Mouse (Mus musculus): ENCODE results near the gene Gm10799. TPM values are rescaled to one million over a fixed set of nuclear protein-coding genes. Genes with fewer than 3 reads are reported as not detected.
"Not testable (repeated sequence)": the region's sequence is repeated elsewhere in the genome, so short reads cannot be mapped to it uniquely, and the experiment has no call there.

Gm10799 gene
- not detected in 2 replicates for polyA plus RNA-seq (2014; fragmentation: Nextera tagmentation; extraction: Ambion mirVana)

GRCm38 (mm10) chr2:104068450-104068849 is at the start of gene Gm10799:
Gene Gm10799, minus strand, starts transcription at chr2:104068550.
- not testable (repeated sequence) for H3K9me3 ChIP-seq (ENCODE audit: control insufficient read depth, low read length); H3K27ac ChIP-seq (ENCODE audit: low read depth, low read length); H3K4me2 ChIP-seq (ENCODE audit: low read depth, low read length); ATAC-seq (ENCODE audit: low read depth); H3K9ac ChIP-seq (replicated peaks; ENCODE audit: low read depth, low read length); H3K4me3 ChIP-seq (ENCODE audit: low read depth, low read length); H3K36me3 ChIP-seq (ENCODE audit: control insufficient read depth, insufficient read depth, low read length); H3K27me3 ChIP-seq (ENCODE audit: control insufficient read depth, insufficient read depth, low read length); H3K4me1 ChIP-seq (ENCODE audit: control insufficient read depth, insufficient read depth, low read length)
- WGBS = 78% methylated on average over 7 of the region's 7 CpGs

- not testable (repeated sequence) for H3K9me3 ChIP-seq (ENCODE audit: control insufficient read depth, low read length); ATAC-seq (ENCODE audit: low read depth); H3K4me1 ChIP-seq (ENCODE audit: control insufficient read depth, insufficient read depth, low read length); H3K27me3 ChIP-seq (ENCODE audit: control insufficient read depth, insufficient read depth, low read length); H3K4me2 ChIP-seq (ENCODE audit: low read depth, low read length); H3K9ac ChIP-seq (replicated peaks; ENCODE audit: low read depth, low read length); H3K4me3 ChIP-seq (ENCODE audit: low read depth, low read length); H3K27ac ChIP-seq (ENCODE audit: low read depth, low read length); H3K36me3 ChIP-seq (ENCODE audit: control insufficient read depth, insufficient read depth, low read length)
Measured at GRCm38 (mm10) chr2:104117173-104117572, 48.8 kb upstream of the Gm10799 start.

GRCm38 (mm10) chr2:104114898-104115297 is 46.5 kb upstream of the Gm10799 start:
- H3K4me3 ChIP-seq (ENCODE audit: low read depth, low read length) = no peak overlapping the region
- no peak for ATAC-seq (ENCODE audit: low read depth)
- no peaks in the 10 kb centered on the region for H3K36me3 ChIP-seq (ENCODE audit: control insufficient read depth, insufficient read depth, low read length)
- no peak overlapping the region for H3K27ac ChIP-seq (ENCODE audit: low read depth, low read length)
- H3K9me3 ChIP-seq (ENCODE audit: control insufficient read depth, low read length) = no peaks in the 10 kb centered on the region
- 88% methylated on average over 3 of the region's 3 CpGs for WGBS
- H3K4me1 ChIP-seq (ENCODE audit: control insufficient read depth, insufficient read depth, low read length) = no peaks in the 10 kb centered on the region
- no peaks in the 10 kb centered on the region for H3K27me3 ChIP-seq (ENCODE audit: control insufficient read depth, insufficient read depth, low read length)
- no peak overlapping the region for H3K4me2 ChIP-seq (ENCODE audit: low read depth, low read length)
- H3K9ac ChIP-seq (replicated peaks; ENCODE audit: low read depth, low read length) = no peak overlapping the region

GRCm38 (mm10) chr2:104113563-104113962 is 45.2 kb upstream of the Gm10799 start:
- not testable (repeated sequence) for H3K9me3 ChIP-seq (ENCODE audit: control insufficient read depth, low read length); H3K27ac ChIP-seq (ENCODE audit: low read depth, low read length); H3K4me3 ChIP-seq (ENCODE audit: low read depth, low read length); ATAC-seq (ENCODE audit: low read depth); H3K4me2 ChIP-seq (ENCODE audit: low read depth, low read length); H3K4me1 ChIP-seq (ENCODE audit: control insufficient read depth, insufficient read depth, low read length); H3K36me3 ChIP-seq (ENCODE audit: control insufficient read depth, insufficient read depth, low read length); H3K9ac ChIP-seq (replicated peaks; ENCODE audit: low read depth, low read length); H3K27me3 ChIP-seq (ENCODE audit: control insufficient read depth, insufficient read depth, low read length)

- WGBS = no CpG with 5 or more reads among the region's 1 CpGs
- H3K27me3 ChIP-seq (ENCODE audit: control insufficient read depth, insufficient read depth, low read length); H3K4me2 ChIP-seq (ENCODE audit: low read depth, low read length); H3K9me3 ChIP-seq (ENCODE audit: control insufficient read depth, low read length); H3K4me3 ChIP-seq (ENCODE audit: low read depth, low read length); ATAC-seq (ENCODE audit: low read depth); H3K27ac ChIP-seq (ENCODE audit: low read depth, low read length); H3K36me3 ChIP-seq (ENCODE audit: control insufficient read depth, insufficient read depth, low read length); H3K4me1 ChIP-seq (ENCODE audit: control insufficient read depth, insufficient read depth, low read length); H3K9ac ChIP-seq (replicated peaks; ENCODE audit: low read depth, low read length): not testable (repeated sequence)
Measured at GRCm38 (mm10) chr2:104111170-104111797, 42.9 kb upstream of the Gm10799 start.

GRCm38 (mm10) chr2:104110031-104110430 is 41.7 kb upstream of the Gm10799 start:
- no peaks in the 10 kb centered on the region for H3K36me3 ChIP-seq (ENCODE audit: control insufficient read depth, insufficient read depth, low read length)
- H3K27me3 ChIP-seq (ENCODE audit: control insufficient read depth, insufficient read depth, low read length) = no peaks in the 10 kb centered on the region
- H3K4me2 ChIP-seq (ENCODE audit: low read depth, low read length) = no peak overlapping the region
- H3K27ac ChIP-seq (ENCODE audit: low read depth, low read length) = no peak overlapping the region
- H3K9ac ChIP-seq (replicated peaks; ENCODE audit: low read depth, low read length) = no peak overlapping the region
- ATAC-seq (ENCODE audit: low read depth) = no peak
- H3K9me3 ChIP-seq (ENCODE audit: control insufficient read depth, low read length) = no peaks in the 10 kb centered on the region
- H3K4me1 ChIP-seq (ENCODE audit: control insufficient read depth, insufficient read depth, low read length) = no peaks in the 10 kb centered on the region
- 92% methylated on average over 4 of the region's 4 CpGs for WGBS
- H3K4me3 ChIP-seq (ENCODE audit: low read depth, low read length) = no peak overlapping the region

GRCm38 (mm10) chr2:104109528-104109927 is 41.2 kb upstream of the Gm10799 start:
- H3K4me3 ChIP-seq (ENCODE audit: low read depth, low read length) = no peak overlapping the region
- H3K9ac ChIP-seq (replicated peaks; ENCODE audit: low read depth, low read length) = no peak overlapping the region
- H3K9me3 ChIP-seq (ENCODE audit: control insufficient read depth, low read length) = no peaks in the 10 kb centered on the region
- 83% methylated on average over 2 of the region's 2 CpGs for WGBS
- H3K27me3 ChIP-seq (ENCODE audit: control insufficient read depth, insufficient read depth, low read length) = no peaks in the 10 kb centered on the region
- no peaks in the 10 kb centered on the region for H3K36me3 ChIP-seq (ENCODE audit: control insufficient read depth, insufficient read depth, low read length)
- no peaks in the 10 kb centered on the region for H3K4me1 ChIP-seq (ENCODE audit: control insufficient read depth, insufficient read depth, low read length)
- H3K27ac ChIP-seq (ENCODE audit: low read depth, low read length) = no peak overlapping the region
- no peak overlapping the region for H3K4me2 ChIP-seq (ENCODE audit: low read depth, low read length)
- ATAC-seq (ENCODE audit: low read depth) = no peak

GRCm38 (mm10) chr2:104109021-104109420 is 40.7 kb upstream of the Gm10799 start:
- H3K4me2 ChIP-seq (ENCODE audit: low read depth, low read length); H3K27me3 ChIP-seq (ENCODE audit: control insufficient read depth, insufficient read depth, low read length); ATAC-seq (ENCODE audit: low read depth); H3K9ac ChIP-seq (replicated peaks; ENCODE audit: low read depth, low read length); H3K36me3 ChIP-seq (ENCODE audit: control insufficient read depth, insufficient read depth, low read length); H3K9me3 ChIP-seq (ENCODE audit: control insufficient read depth, low read length); H3K4me3 ChIP-seq (ENCODE audit: low read depth, low read length); H3K4me1 ChIP-seq (ENCODE audit: control insufficient read depth, insufficient read depth, low read length); H3K27ac ChIP-seq (ENCODE audit: low read depth, low read length): not testable (repeated sequence)
- WGBS = 94% methylated on average over 2 of the region's 2 CpGs

GRCm38 (mm10) chr2:104104800-104105199 is 36.5 kb upstream of the Gm10799 start:
- WGBS = 89% methylated on average over 6 of the region's 6 CpGs
- no peak overlapping the region for H3K9ac ChIP-seq (replicated peaks; ENCODE audit: low read depth, low read length)
- no peaks in the 10 kb centered on the region for H3K27me3 ChIP-seq (ENCODE audit: control insufficient read depth, insufficient read depth, low read length)

More at GRCm38 (mm10) chr2:104104800-104105199, 36.5 kb upstream of the Gm10799 start:
- ATAC-seq (ENCODE audit: low read depth) = no peak
- no peak overlapping the region for H3K4me3 ChIP-seq (ENCODE audit: low read depth, low read length)
- H3K36me3 ChIP-seq (ENCODE audit: control insufficient read depth, insufficient read depth, low read length) = no peaks in the 10 kb centered on the region
- H3K9me3 ChIP-seq (ENCODE audit: control insufficient read depth, low read length) = no peaks in the 10 kb centered on the region
- no peak overlapping the region for H3K4me2 ChIP-seq (ENCODE audit: low read depth, low read length)
- no peaks in the 10 kb centered on the region for H3K4me1 ChIP-seq (ENCODE audit: control insufficient read depth, insufficient read depth, low read length)
- H3K27ac ChIP-seq (ENCODE audit: low read depth, low read length) = no peak overlapping the region
